ENCODE assay signal across 14 mouse cellular contexts in genomic region chr8:113007356-113007755, GRCm38 (mm10).
"Had no signal": no experiment of that assay in that cellular context is flagged by ENCODE, and none has a peak within 500 bp of the region (broad histone marks: within the 10 kb centered on the region; RNA-seq: fewer than 3 reads in every experiment).

No protein-coding gene starts in this region.

- H3K27ac ChIP-seq: kidney, embryonic 15.5 days; limb, embryonic 15.5 days; liver, embryonic 12.5 days; midbrain, embryonic 10.5 days; neural tube, embryonic 15.5 days had no signal

- H3K4me1 ChIP-seq: kidney, embryonic 15.5 days; limb, embryonic 15.5 days; liver, embryonic 12.5 days; midbrain, embryonic 10.5 days; neural tube, embryonic 15.5 days had no signal

- DNase-seq: kidney, adult 11 months; layer of hippocampus, adult 9-11 months; layer of hippocampus, postnatal 36 days; lung, embryonic 14.5 days; lung, postnatal 10 days; lung, postnatal 4 days; midbrain, embryonic 14.5 days; thymus, postnatal 36 days had no signal

- H3K36me3 ChIP-seq: kidney, embryonic 15.5 days; limb, embryonic 15.5 days; liver, embryonic 12.5 days; midbrain, embryonic 10.5 days; neural tube, embryonic 15.5 days had no signal

- H3K4me3 ChIP-seq: kidney, embryonic 15.5 days; limb, embryonic 15.5 days; liver, embryonic 12.5 days; midbrain, embryonic 10.5 days; myocyte; neural tube, embryonic 15.5 days had no signal

- H3K27me3 ChIP-seq: kidney, embryonic 15.5 days; limb, embryonic 15.5 days; liver, embryonic 12.5 days; neural tube, embryonic 15.5 days had no signal
